In the genomic region with DNA sequence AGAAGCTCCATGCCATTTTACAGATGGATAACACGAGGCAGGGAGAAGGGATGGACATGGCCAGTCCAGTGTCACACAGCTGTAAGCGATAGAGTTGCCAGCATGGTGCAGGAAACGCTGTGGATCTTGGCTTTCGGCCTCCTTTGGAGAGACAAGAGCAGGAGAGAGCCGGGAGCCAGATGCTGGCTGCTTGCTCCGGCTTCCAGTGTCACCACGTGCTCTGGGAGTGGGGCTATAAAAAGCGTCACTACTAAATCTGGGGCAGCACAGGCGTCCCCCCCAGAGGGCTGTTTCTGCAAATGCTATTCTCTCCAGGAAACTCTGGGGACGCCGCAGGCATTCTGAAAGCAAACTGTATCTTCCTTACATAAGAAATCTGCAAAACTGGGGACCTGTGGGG, we compare ENCODE assay signal across 8 mouse cellular contexts.
A peak's percentile ranks its signal among the peaks of the same experiment; 100 is the strongest.
DNase-seq lines count a peak whose midpoint lies in the region; ATAC-seq and TF ChIP-seq lines count a peak whose summit lies in the region.

No protein-coding gene starts in this region.

- no peak for TF ChIP-seq CTCF in midbrain, postnatal 0 days (IDR thresholded peaks at IDR 0.05)

- peaks cover 10% of the 10 kb centered on the region for H3K4me1 ChIP-seq in midbrain, postnatal 0 days (ENCODE audit: insufficient read depth, low read length)
- peaks cover 19% of the 10 kb centered on the region for H3K4me1 ChIP-seq in midbrain, embryonic 14.5 days (ENCODE audit: control insufficient read depth, insufficient read depth, low read length)
- H3K4me1 ChIP-seq in heart, embryonic 15.5 days (replicated peaks), result peaks cover 47% of the 10 kb centered on the region

- DNase-seq in midbrain, postnatal 0 days (ENCODE audit: low spot score), result peak; percentile 75
- DNase-seq in midbrain, embryonic 14.5 days, result no peak
- peak; percentile 77 to 92 for DNase-seq in left cerebral cortex, adult 9 months (ENCODE audit: low spot score in 2 of 2)
- peak; percentile 57 for DNase-seq in right cerebral cortex, postnatal 4 days
- no peak for DNase-seq in spleen, postnatal 4 days (ENCODE audit: low spot score in 2 of 2)
- DNase-seq in embryo, embryonic 9.5 days (ENCODE audit: extremely low spot score), result no peak

- no peak overlapping the region for H3K9ac ChIP-seq in midbrain, postnatal 0 days (replicated peaks; ENCODE audit: low read length, poor library complexity, severe bottlenecking)
- no peak overlapping the region for H3K9ac ChIP-seq in midbrain, embryonic 14.5 days (replicated peaks; ENCODE audit: low read length)
- no peak overlapping the region for H3K9ac ChIP-seq in heart, embryonic 15.5 days

- H3K36me3 ChIP-seq in midbrain, postnatal 0 days (ENCODE audit: insufficient read depth, low read length), result no peaks in the 10 kb centered on the region
- H3K36me3 ChIP-seq in midbrain, embryonic 14.5 days (ENCODE audit: control insufficient read depth, insufficient read depth, low read length), result no peaks in the 10 kb centered on the region
- no peaks in the 10 kb centered on the region for H3K36me3 ChIP-seq in heart, embryonic 15.5 days

- no peak for ATAC-seq in midbrain, postnatal 0 days (ENCODE audit: low FRiP score)
- ATAC-seq in midbrain, embryonic 14.5 days (ENCODE audit: low FRiP score, low TSS enrichment), result no peak
- ATAC-seq in heart, embryonic 15.5 days (replicated peaks; ENCODE audit: insufficient number of reproducible peaks, insufficient read depth, low FRiP score, low read depth), result peak; percentile 36
- no peak for ATAC-seq in megakaryocyte-erythroid progenitor cell, adult 5-6 weeks (replicated peaks; ENCODE audit: low FRiP score, low TSS enrichment, poor library complexity, severe bottlenecking)

- no peak overlapping the region for H3K4me3 ChIP-seq in midbrain, postnatal 0 days (ENCODE audit: low read depth, low read length)
- no peak overlapping the region for H3K4me3 ChIP-seq in midbrain, embryonic 14.5 days (replicated peaks; ENCODE audit: low read depth, low read length)
- H3K4me3 ChIP-seq in heart, embryonic 15.5 days, result no peak overlapping the region

- no peak overlapping the region for H3K4me2 ChIP-seq in midbrain, postnatal 0 days (ENCODE audit: low read depth, low read length, poor library complexity, severe bottlenecking)
- H3K4me2 ChIP-seq in midbrain, embryonic 14.5 days (ENCODE audit: low read length), result no peak overlapping the region
- H3K4me2 ChIP-seq in heart, embryonic 15.5 days, result peak overlapping the region; percentile 22; the same call in 1 of the 2 replicates

- H3K9me3 ChIP-seq in midbrain, postnatal 0 days (ENCODE audit: low read length), result no peaks in the 10 kb centered on the region
- no peaks in the 10 kb centered on the region for H3K9me3 ChIP-seq in midbrain, embryonic 14.5 days (ENCODE audit: control insufficient read depth, low read length)
- H3K9me3 ChIP-seq in heart, embryonic 15.5 days (replicated peaks), result no peaks in the 10 kb centered on the region

- WGBS in midbrain, postnatal 0 days, result 49% methylated on average over 11 of the region's 11 CpGs
- 67% methylated on average over 11 of the region's 11 CpGs for WGBS in midbrain, embryonic 14.5 days
- WGBS in heart, embryonic 15.5 days, result 20% methylated on average over 11 of the region's 11 CpGs

- H3K27ac ChIP-seq in midbrain, postnatal 0 days (ENCODE audit: low read depth, low read length), result peak overlapping the region; percentile 38; the same call in 1 of the 2 replicates
- no peak overlapping the region for H3K27ac ChIP-seq in midbrain, embryonic 14.5 days (replicated peaks; ENCODE audit: low read depth, low read length)
- peak overlapping the region; percentile 84 for H3K27ac ChIP-seq in heart, embryonic 15.5 days

- no peaks in the 10 kb centered on the region for H3K27me3 ChIP-seq in midbrain, postnatal 0 days (ENCODE audit: insufficient read depth, low read length)
- H3K27me3 ChIP-seq in midbrain, embryonic 14.5 days (ENCODE audit: control insufficient read depth, insufficient read depth, low read length), result peaks cover 9% of the 10 kb centered on the region
- no peaks in the 10 kb centered on the region for H3K27me3 ChIP-seq in heart, embryonic 15.5 days

Comparison
In these comparisons a context has a peak if more than half of its experiments do, and no peak if none do; other contexts are left out.
1. DNase-seq: peak in midbrain, postnatal 0 days (single experiment), left cerebral cortex, adult 9 months (2 of 2) and right cerebral cortex, postnatal 4 days (single experiment); none in midbrain, embryonic 14.5 days (single experiment), spleen, postnatal 4 days (0 of 2) and embryo, embryonic 9.5 days (single experiment).